Mouse (Mus musculus): ENCODE results near the gene Dpp8.

DNA sequence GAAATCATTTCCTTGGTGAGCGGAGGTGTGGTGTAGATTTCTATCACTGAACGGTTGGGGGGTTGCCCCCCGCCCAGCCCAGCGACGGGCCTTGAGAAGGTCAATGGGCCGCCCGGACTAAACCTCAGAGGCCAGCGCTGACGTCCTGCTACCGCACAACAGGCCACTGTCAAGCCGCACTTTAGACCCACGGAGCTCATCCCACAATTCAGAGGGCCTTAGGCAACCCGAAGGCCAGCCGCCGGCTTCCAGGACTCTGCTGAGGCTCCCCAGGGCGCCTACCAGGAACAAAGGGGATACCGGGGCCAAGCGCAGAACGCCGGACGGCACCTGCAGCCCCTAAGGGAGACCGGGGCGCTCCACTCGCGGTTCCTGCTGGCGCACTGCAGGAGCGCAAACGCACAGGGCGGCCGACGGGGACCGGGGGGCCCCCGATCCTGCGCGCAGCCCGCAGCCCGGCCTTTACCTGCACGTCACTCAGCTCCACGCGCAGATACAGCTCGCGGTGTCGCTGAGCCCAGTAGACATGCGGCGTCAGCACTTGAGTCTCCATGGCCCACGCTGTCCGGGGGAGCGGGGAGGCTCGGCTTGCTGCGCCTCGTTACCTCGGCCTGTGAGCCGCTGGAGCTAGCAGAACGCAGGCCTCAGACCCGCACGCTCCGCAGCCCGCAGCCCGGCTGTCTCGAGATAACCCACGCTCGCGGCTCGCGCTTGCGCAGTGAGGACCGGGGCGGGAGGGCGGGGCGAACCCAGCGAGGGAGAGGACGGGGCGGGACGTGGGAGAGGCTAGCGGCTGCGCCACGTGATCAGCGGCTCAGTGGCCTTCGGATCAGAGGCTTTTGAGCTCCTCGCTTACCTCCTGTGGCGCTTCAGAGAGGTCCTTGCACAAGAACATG lies 11.0 kb upstream of the Dpp8 start, which contains the start of gene Hacd3:
- TF ChIP-seq POLR2A (IDR thresholded peaks at IDR 0.05; ENCODE audit: borderline replicate concordance, extremely low read depth, low read depth, low read length) (peak; percentile 85), CTCF (IDR thresholded peaks at IDR 0.05; ENCODE audit: insufficient read depth, low read length) (no peak)
